Mouse (Mus musculus): ENCODE measurements at regions not wholly inside any gene's neighbourhood (a gene's known extent, or its start where the extent isn't known, plus 50 kb on each side); places are given as distances from the start of the nearest gene placed in this dataset.
"Not testable (repeated sequence)": the region's sequence is repeated elsewhere in the genome, so short reads cannot be mapped to it uniquely, and the experiment has no call there.

GRCm38 (mm10) chr12:115320641-115321040, 726.9 kb upstream of the Zfp386 start:
- DNase-seq, result not testable (repeated sequence)

GRCm38 (mm10) chr12:115328439-115328838, 719.1 kb upstream of the Zfp386 start:
- DNase-seq, result no peak

- DNase-seq, result not testable (repeated sequence)
These were observed 712.8 kb upstream of the Zfp386 start for GRCm38 (mm10) chr12:115334770-115335169.

- no peak for DNase-seq
These were observed 710.9 kb upstream of the Zfp386 start for GRCm38 (mm10) chr12:115336594-115336993.

- DNase-seq, result not testable (repeated sequence)
These were observed 701.4 kb upstream of the Zfp386 start for GRCm38 (mm10) chr12:115346112-115346511.

GRCm38 (mm10) chr12:115359050-115359449, 688.5 kb upstream of the Zfp386 start:
- DNase-seq, result not testable (repeated sequence)

GRCm38 (mm10) chr12:115365628-115366027, 681.9 kb upstream of the Zfp386 start:
- not testable (repeated sequence) for DNase-seq

- DNase-seq, result not testable (repeated sequence)
These were observed 675.7 kb upstream of the Zfp386 start for GRCm38 (mm10) chr12:115371784-115372183.

- not testable (repeated sequence) for DNase-seq
These were observed 674.5 kb upstream of the Zfp386 start for GRCm38 (mm10) chr12:115373056-115373455.

- not testable (repeated sequence) for DNase-seq
These were observed 661.0 kb upstream of the Zfp386 start for GRCm38 (mm10) chr12:115386479-115386878.

GRCm38 (mm10) chr12:115404116-115404515, 643.4 kb upstream of the Zfp386 start:
- no peak for DNase-seq

- no peak for DNase-seq
These were observed 642.9 kb upstream of the Zfp386 start for GRCm38 (mm10) chr12:115404657-115405056.

- DNase-seq, result not testable (repeated sequence)
These were observed 601.3 kb upstream of the Zfp386 start for GRCm38 (mm10) chr12:115446247-115446646.

- not testable (repeated sequence) for DNase-seq
These were observed 594.9 kb upstream of the Zfp386 start for GRCm38 (mm10) chr12:115452626-115453025.

- not testable (repeated sequence) for DNase-seq
These were observed 582.7 kb upstream of the Zfp386 start for GRCm38 (mm10) chr12:115464777-115465176.

- not testable (repeated sequence) for DNase-seq
These were observed 579.5 kb upstream of the Zfp386 start for GRCm38 (mm10) chr12:115468015-115468414.

GRCm38 (mm10) chr12:115468569-115468968, 579.0 kb upstream of the Zfp386 start:
- not testable (repeated sequence) for DNase-seq

- DNase-seq, result no peak
These were observed 548.7 kb upstream of the Zfp386 start for GRCm38 (mm10) chr12:115498865-115499264.

GRCm38 (mm10) chr12:115507285-115507684, 540.2 kb upstream of the Zfp386 start:
- not testable (repeated sequence) for DNase-seq

GRCm38 (mm10) chr12:115508615-115509342, 538.7 kb upstream of the Zfp386 start:
- not testable (repeated sequence) for DNase-seq

- DNase-seq, result not testable (repeated sequence)
These were observed 528.6 kb upstream of the Zfp386 start for GRCm38 (mm10) chr12:115518778-115519541.

GRCm38 (mm10) chr12:115527065-115527464, 520.5 kb upstream of the Zfp386 start:
- DNase-seq, result no peak

- no peak for DNase-seq
These were observed 505.0 kb upstream of the Zfp386 start for GRCm38 (mm10) chr12:115542482-115542881.

- DNase-seq, result not testable (repeated sequence)
These were observed 480.6 kb upstream of the Zfp386 start for GRCm38 (mm10) chr12:115566878-115567277.
